Mouse (Mus musculus) G1E (cell line): ENCODE measurements around the gene Slc16a12. TPM values are rescaled to one million over a fixed set of nuclear protein-coding genes. Genes with fewer than 3 reads are reported as not detected.

Source experiments
- ATAC-seq: 2 replicates; pipeline ENCODE4 v1.8.0; 2016; ENCODE audit warnings: mild to moderate bottlenecking; ENCODE audit not compliant: insufficient number of reproducible peaks, poor library complexity, low FRiP score, severe bottlenecking; ENCODE audit errors: extremely low read depth
- DNase-seq: peaks from one replicate; pipeline ENCODE4 v3.0.0; 2012; ENCODE audit warnings: low spot score
- H3K27me3 ChIP-seq: 2 replicates; pipeline ENCODE4 v1.6.1; 2012; ENCODE audit warnings: mild to moderate bottlenecking, low read length, inconsistent platforms; ENCODE audit not compliant: insufficient read depth
- H3K36me3 ChIP-seq: replicated peaks from 2 replicates; pipeline ENCODE3; 2012; ENCODE audit warnings: mild to moderate bottlenecking, inconsistent platforms
- H3K4me1 ChIP-seq: 2 replicates; pipeline ENCODE4 v1.6.1; 2012; ENCODE audit warnings: low read depth, low read length, inconsistent platforms, mixed read lengths; ENCODE audit not compliant: insufficient read depth
- H3K4me3 ChIP-seq: 2 replicates; pipeline ENCODE4 v1.5.1; 2012; ENCODE audit warnings: low read depth, mild to moderate bottlenecking, inconsistent platforms, low read length, moderate library complexity, mixed read lengths
- H3K9me3 ChIP-seq: replicated peaks from 2 replicates; pipeline ENCODE4 v1.6.1; 2012; ENCODE audit warnings: inconsistent platforms
- CTCF ChIP-seq: IDR thresholded peaks from 2 replicates; pipeline ENCODE4 v1.5.1; 2012; ENCODE audit warnings: low read depth, low read length, inconsistent platforms, mixed read lengths
- GATA1 ChIP-seq: IDR thresholded peaks from 2 replicates; pipeline ENCODE4 v1.6.1; 2012; ENCODE audit warnings: borderline replicate concordance, low read length, inconsistent platforms, mixed read lengths
- GATA2 ChIP-seq: IDR thresholded peaks from 2 replicates; pipeline ENCODE4 v1.6.1; 2012; ENCODE audit warnings: low read depth, low read length, inconsistent platforms, borderline replicate concordance
- POLR2AphosphoS5 ChIP-seq: IDR thresholded peaks from 2 replicates; pipeline ENCODE4 v1.6.1; 2012; ENCODE audit warnings: low read depth, low read length, inconsistent platforms; ENCODE audit not compliant: insufficient replicate concordance
- TAL1 ChIP-seq: conservative IDR thresholded peaks from 2 replicates; pipeline ENCODE4 v1.6.1; 2012; ENCODE audit warnings: low read depth, low read length, inconsistent platforms, mixed read lengths
- polyA plus RNA-seq: library from polyadenylated mRNA; stranded (reverse); fragments of >175 nt; gene quantifications from 2 replicates; pipeline ENCODE4 v1.2.3, GENCODE M21; 2012
- total RNA-seq, 2 experiments: library from RNA; stranded (forward) in 1 of 2; stranded (reverse) in 1 of 2; fragments of 200-1000 nt in 1 of 2; fragments of >200 nt in 1 of 2; fragmentation: Nextera tagmentation in 1 of 2; gene quantifications; 2 replicates each; pipeline ENCODE4 v1.2.3; 2014 to 2017

The Slc16a12 gene
- total and polyA plus RNA-seq, 3 experiments: 0.11 TPM; not detected in 2

DNA sequence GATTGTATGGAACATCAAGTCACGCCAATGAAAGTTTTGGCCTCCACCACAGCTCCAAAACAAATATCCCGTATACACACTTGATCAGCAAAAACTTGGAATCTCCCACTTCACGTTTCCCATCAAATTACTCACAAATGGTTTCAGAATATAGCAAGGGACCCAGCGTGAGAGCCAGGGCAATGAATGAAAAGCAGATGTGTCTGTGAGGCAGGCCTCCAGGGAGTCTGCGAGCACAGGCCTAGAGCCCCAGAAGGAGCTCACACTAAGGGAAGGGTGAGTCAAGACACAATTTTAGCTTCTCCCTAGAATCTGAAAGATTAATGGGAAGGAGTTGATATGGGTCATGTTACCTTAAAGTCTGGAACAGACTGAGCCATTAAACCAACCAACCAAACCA, 15.7 kb downstream of the Slc16a12 start:
- DNase-seq (no peak), ATAC-seq (no peak)
- no peaks in the 10 kb centered on the region for H3K36me3 ChIP-seq
- no peaks in the 10 kb centered on the region for H3K9me3 ChIP-seq
- no peak overlapping the region for H3K4me3 ChIP-seq
- H3K27me3 ChIP-seq: peaks cover 7% of the 10 kb centered on the region; the same call in 1 of the 2 replicates
- TF ChIP-seq TAL1 (no peak), GATA2 (no peak), CTCF (no peak), POLR2AphosphoS5 (no peak), GATA1 (no peak)
- H3K4me1 ChIP-seq: no peaks in the 10 kb centered on the region

DNA sequence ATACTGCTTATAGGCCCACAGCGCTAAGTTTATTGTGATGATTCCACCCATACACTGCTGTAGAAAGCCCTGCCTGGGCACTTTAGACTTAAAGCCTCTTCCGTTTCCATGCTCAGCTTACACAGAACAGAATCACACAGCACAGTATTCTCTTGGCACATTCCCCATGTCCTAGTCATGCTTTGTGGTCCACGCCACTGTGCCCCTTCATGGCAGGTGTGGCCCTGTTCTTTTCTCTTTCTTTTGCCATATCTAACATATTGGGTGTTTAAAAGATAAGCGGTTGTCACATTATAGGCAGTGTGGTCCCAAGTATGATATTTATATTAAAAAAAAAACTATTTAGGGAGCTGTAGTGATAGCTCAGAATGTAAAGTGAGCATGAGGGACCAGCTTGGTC, 16.5 kb downstream of the Slc16a12 start:
- DNase-seq: no peak
- Histone ChIP-seq H3K27me3 (peaks cover 5% of the 10 kb centered on the region; the same call in 1 of the 2 replicates), H3K4me1 (no peaks in the 10 kb centered on the region), H3K36me3 (no peaks in the 10 kb centered on the region), H3K4me3 (no peak overlapping the region), H3K9me3 (no peaks in the 10 kb centered on the region)
- no peak for TF ChIP-seq GATA2
- no peak for TF ChIP-seq POLR2AphosphoS5
- TF ChIP-seq GATA1: no peak
- TF ChIP-seq TAL1: no peak
- TF ChIP-seq CTCF: no peak
- ATAC-seq: no peak

DNA sequence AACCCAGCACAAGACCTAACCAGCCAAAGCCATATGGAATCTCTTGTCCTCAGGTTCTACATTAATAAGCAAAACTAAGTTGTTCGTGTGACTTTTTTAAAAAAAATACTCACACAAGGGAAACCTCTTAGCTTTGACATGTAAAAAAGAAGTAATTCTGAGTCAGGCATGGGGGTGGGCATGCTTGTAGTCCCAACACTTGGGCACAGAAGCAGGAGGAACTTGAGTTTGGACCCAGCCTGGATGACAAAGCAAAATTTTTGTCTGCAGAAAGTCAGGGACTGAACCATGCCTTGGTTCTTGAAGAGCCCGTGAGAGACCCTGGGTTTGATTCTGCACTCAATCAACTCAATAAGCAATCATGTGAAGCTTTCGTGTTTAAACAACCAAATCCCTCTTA, 17.6 kb downstream of the Slc16a12 start:
- Histone ChIP-seq H3K27me3 (peaks cover 10% of the 10 kb centered on the region; the same call in 1 of the 2 replicates), H3K4me3 (no peak overlapping the region), H3K36me3 (no peaks in the 10 kb centered on the region), H3K9me3 (no peaks in the 10 kb centered on the region), H3K4me1 (no peaks in the 10 kb centered on the region)
- TF ChIP-seq GATA2 (no peak), GATA1 (no peak), TAL1 (no peak), CTCF (no peak), POLR2AphosphoS5 (no peak)
- ATAC-seq: no peak
- no peak for DNase-seq

DNA sequence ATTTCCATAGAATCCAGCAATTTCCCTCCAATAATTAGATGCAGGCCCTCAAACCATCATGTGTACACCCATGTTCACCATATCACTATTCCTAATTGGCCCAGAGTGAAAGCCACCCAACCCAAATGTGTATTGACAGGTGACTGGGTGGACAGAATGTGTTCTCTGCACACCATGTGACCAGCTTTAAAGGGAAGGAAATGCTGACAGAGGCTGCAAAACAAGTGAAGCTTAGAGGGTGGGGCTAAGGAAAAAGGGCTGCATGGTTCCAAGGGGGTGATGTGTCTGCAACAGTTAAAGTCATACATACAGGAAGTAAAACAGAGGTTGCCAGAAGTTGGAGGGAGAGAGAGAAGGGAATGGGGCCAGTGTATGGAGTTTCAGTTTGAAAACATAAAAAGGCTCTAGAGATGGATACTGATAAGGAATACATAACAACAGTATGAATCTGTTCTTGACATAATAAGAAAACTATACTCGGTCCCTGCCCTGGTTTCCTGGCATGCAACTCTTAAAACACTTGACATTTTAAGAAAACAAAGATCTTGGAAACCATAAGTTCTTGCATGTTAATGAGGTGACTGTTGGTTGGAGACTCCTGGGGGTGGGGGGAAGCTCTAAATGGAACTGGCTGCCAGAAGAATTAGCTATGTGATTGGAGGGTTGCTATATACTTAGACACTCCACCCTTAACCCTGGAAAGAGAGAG, 20.7 kb downstream of the Slc16a12 start:
- no peaks in the 10 kb centered on the region for H3K36me3 ChIP-seq
- H3K4me3 ChIP-seq: no peak overlapping the region
- ATAC-seq (no peak), DNase-seq (no peak)
- no peaks in the 10 kb centered on the region for H3K4me1 ChIP-seq
- TF ChIP-seq TAL1: no peak
- TF ChIP-seq CTCF: no peak
- TF ChIP-seq GATA2: no peak
- TF ChIP-seq POLR2AphosphoS5: no peak
- TF ChIP-seq GATA1: no peak
- peaks cover 10% of the 10 kb centered on the region; the same call in 1 of the 2 replicates for H3K27me3 ChIP-seq
- H3K9me3 ChIP-seq: no peaks in the 10 kb centered on the region

DNA sequence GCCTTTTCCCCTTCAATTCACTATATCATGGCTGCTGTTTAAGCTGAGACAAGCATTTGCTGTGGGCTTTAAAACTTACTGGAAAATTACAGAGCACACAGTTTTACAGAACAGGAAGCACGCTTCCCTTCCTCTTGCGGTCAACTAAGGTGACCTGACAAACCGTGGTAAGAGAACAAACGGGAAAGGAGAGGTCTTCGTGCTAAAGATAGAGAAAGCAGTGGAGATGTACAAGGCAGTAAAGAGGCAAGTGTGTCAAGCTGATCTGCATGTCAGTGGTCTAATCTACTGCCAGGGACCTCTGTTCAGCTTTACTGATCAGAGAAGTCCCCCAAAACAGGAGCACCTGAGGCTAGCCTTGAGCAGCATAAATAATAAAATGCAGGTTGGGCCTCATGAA, 21.7 kb downstream of the Slc16a12 start:
- no peaks in the 10 kb centered on the region for H3K4me1 ChIP-seq
- DNase-seq (no peak), ATAC-seq (no peak)
- TF ChIP-seq CTCF (no peak), POLR2AphosphoS5 (no peak), GATA1 (no peak), TAL1 (no peak), GATA2 (no peak)
- H3K36me3 ChIP-seq: no peaks in the 10 kb centered on the region
- H3K4me3 ChIP-seq: no peak overlapping the region
- no peaks in the 10 kb centered on the region for H3K9me3 ChIP-seq
- H3K27me3 ChIP-seq: peaks cover 10% of the 10 kb centered on the region; the same call in 1 of the 2 replicates

DNA sequence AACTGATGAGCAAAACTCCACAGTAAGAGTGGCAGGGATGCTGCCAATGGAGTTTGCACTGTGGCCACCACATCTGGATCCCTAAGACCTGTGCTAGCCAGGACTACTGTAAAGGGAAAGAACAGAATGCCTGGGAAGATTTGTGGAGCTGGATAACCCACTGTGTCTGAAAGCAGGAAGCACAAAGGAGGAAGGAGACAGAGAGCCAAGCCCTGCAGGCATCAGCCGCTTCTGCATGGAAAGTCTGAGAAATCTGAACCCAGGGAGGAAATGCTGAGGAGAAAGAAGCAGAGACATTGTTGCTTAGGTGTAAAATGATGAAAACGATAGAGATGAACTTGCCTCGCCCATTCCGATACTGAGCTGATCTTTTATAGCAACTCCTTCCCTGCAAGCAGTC, 22.5 kb downstream of the Slc16a12 start:
- Histone ChIP-seq H3K9me3 (no peaks in the 10 kb centered on the region), H3K36me3 (no peaks in the 10 kb centered on the region), H3K4me3 (no peak overlapping the region), H3K4me1 (no peaks in the 10 kb centered on the region), H3K27me3 (peaks cover 10% of the 10 kb centered on the region; the same call in 1 of the 2 replicates)
- DNase-seq (no peak), ATAC-seq (no peak)
- TF ChIP-seq CTCF: no peak
- no peak for TF ChIP-seq POLR2AphosphoS5
- no peak for TF ChIP-seq TAL1
- no peak for TF ChIP-seq GATA2
- TF ChIP-seq GATA1: no peak
